Mouse (Mus musculus): ENCODE data around the gene Tecta. TPM values are rescaled to one million over a fixed set of nuclear protein-coding genes. Genes with fewer than 3 reads are reported as not detected.

Tecta gene
- 0.05 and 0.39 TPM in 2 replicates for polyA plus RNA-seq (2014; fragmentation: Nextera tagmentation; extraction: Ambion mirVana)

- H3K4me1 ChIP-seq (ENCODE audit: insufficient read depth): no peaks in the 10 kb centered on the region
- no peaks in the 10 kb centered on the region for H3K36me3 ChIP-seq (ENCODE audit: insufficient read depth)
- no peak within 1 kb of the TSS for H3K27ac ChIP-seq (ENCODE audit: low read depth)
- WGBS: 79% methylated on average over 6 of the region's 6 CpGs
- no peak within 1 kb of the TSS for H3K4me2 ChIP-seq
- no peak for TF ChIP-seq CTCF (IDR thresholded peaks at IDR 0.05; ENCODE audit: low read depth)
- H3K9ac ChIP-seq: no peak within 1 kb of the TSS
- no peak for ATAC-seq (ENCODE audit: insufficient read depth)
- DNase-seq: no peak
- no peaks in the 10 kb centered on the region for H3K9me3 ChIP-seq (ENCODE audit: low read depth, low read length)
- no peak within 1 kb of the TSS for H3K4me3 ChIP-seq (ENCODE audit: low read depth, low read length)
- H3K27me3 ChIP-seq (ENCODE audit: insufficient read depth, low read length): no peaks in the 10 kb centered on the region
These were observed at the start of gene Tecta for GRCm38 (mm10) chr9:42399829-42400228. TSS of gene Tecta (minus strand) at chr9:42399929.

DNA sequence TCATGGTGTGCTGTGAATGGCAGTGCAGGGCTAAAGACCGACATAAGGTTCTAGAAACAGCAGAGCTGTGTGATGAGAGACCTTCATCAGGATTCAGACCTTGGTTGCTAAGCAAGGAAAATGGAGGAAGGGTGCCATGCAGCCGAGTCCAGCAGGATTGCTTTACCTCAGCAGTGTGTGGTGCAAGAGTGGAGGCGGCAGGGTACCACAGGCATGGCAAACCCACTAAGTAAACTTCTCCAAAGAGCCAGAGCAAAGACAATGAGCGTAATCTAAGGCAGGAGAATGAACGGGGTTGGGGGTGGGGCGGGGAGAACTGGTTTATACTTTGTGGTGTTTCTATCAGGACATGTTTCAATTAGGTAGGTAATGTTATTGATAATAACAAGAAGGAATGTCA lies 49.3 kb upstream of the Tecta start:
- Histone ChIP-seq H3K27me3 (ENCODE audit: insufficient read depth, low read length) (no peaks in the 10 kb centered on the region), H3K36me3 (ENCODE audit: insufficient read depth) (peaks cover 37% of the 10 kb centered on the region), H3K4me3 (ENCODE audit: low read depth, low read length) (no peak overlapping the region), H3K4me1 (ENCODE audit: insufficient read depth) (no peaks in the 10 kb centered on the region), H3K27ac (ENCODE audit: low read depth) (no peak overlapping the region), H3K9ac (no peak overlapping the region), H3K4me2 (no peak overlapping the region), H3K9me3 (ENCODE audit: low read depth, low read length) (no peaks in the 10 kb centered on the region)
- 75% methylated on average over 6 of the region's 6 CpGs for WGBS
- TF ChIP-seq CTCF (IDR thresholded peaks at IDR 0.05; ENCODE audit: low read depth): no peak
- ATAC-seq (ENCODE audit: insufficient read depth): no peak
- DNase-seq: no peak

- Histone ChIP-seq H3K27me3 (ENCODE audit: insufficient read depth, low read length) (no peaks in the 10 kb centered on the region), H3K9ac (no peak overlapping the region), H3K4me1 (ENCODE audit: insufficient read depth) (no peaks in the 10 kb centered on the region), H3K4me3 (ENCODE audit: low read depth, low read length) (no peak overlapping the region), H3K4me2 (no peak overlapping the region), H3K9me3 (ENCODE audit: low read depth, low read length) (no peaks in the 10 kb centered on the region), H3K36me3 (ENCODE audit: insufficient read depth) (peaks cover 55% of the 10 kb centered on the region), H3K27ac (ENCODE audit: low read depth) (no peak overlapping the region)
- DNase-seq (no peak), ATAC-seq (ENCODE audit: insufficient read depth) (no peak)
- 86% methylated on average over 8 of the region's 8 CpGs for WGBS
- no peak for TF ChIP-seq CTCF (IDR thresholded peaks at IDR 0.05; ENCODE audit: low read depth)
These were observed 42.4 kb upstream of the Tecta start for GRCm38 (mm10) chr9:42442100-42442499.

GRCm38 (mm10) chr9:42441234-42441633 lies 41.5 kb upstream of the Tecta start:
- no peak overlapping the region for H3K4me2 ChIP-seq
- ATAC-seq (ENCODE audit: insufficient read depth) (no peak), DNase-seq (no peak)
- 96% methylated on average over 2 of the region's 2 CpGs for WGBS
- H3K27ac ChIP-seq (ENCODE audit: low read depth): no peak overlapping the region
- H3K9me3 ChIP-seq (ENCODE audit: low read depth, low read length): no peaks in the 10 kb centered on the region
- H3K27me3 ChIP-seq (ENCODE audit: insufficient read depth, low read length): no peaks in the 10 kb centered on the region
- no peak for TF ChIP-seq CTCF (IDR thresholded peaks at IDR 0.05; ENCODE audit: low read depth)
- H3K9ac ChIP-seq: no peak overlapping the region
- H3K4me1 ChIP-seq (ENCODE audit: insufficient read depth): no peaks in the 10 kb centered on the region
- H3K36me3 ChIP-seq (ENCODE audit: insufficient read depth): peaks cover 63% of the 10 kb centered on the region
- no peak overlapping the region for H3K4me3 ChIP-seq (ENCODE audit: low read depth, low read length)

GRCm38 (mm10) chr9:42439446-42439845 lies 39.7 kb upstream of the Tecta start:
- 62% methylated on average over 4 of the region's 4 CpGs for WGBS
- peaks cover 68% of the 10 kb centered on the region for H3K36me3 ChIP-seq (ENCODE audit: insufficient read depth)
- TF ChIP-seq CTCF (IDR thresholded peaks at IDR 0.05; ENCODE audit: low read depth): no peak

GRCm38 (mm10) chr9:42432155-42432554 lies 32.4 kb upstream of the Tecta start:
- Histone ChIP-seq H3K27ac (ENCODE audit: low read depth) (no peak overlapping the region), H3K4me3 (ENCODE audit: low read depth, low read length) (no peak overlapping the region), H3K9ac (no peak overlapping the region), H3K4me1 (ENCODE audit: insufficient read depth) (no peaks in the 10 kb centered on the region), H3K4me2 (no peak overlapping the region), H3K9me3 (ENCODE audit: low read depth, low read length) (no peaks in the 10 kb centered on the region), H3K27me3 (ENCODE audit: insufficient read depth, low read length) (no peaks in the 10 kb centered on the region), H3K36me3 (ENCODE audit: insufficient read depth) (peaks cover 47% of the 10 kb centered on the region)
- peak; percentile 44 for TF ChIP-seq CTCF (IDR thresholded peaks at IDR 0.05; ENCODE audit: low read depth)
- DNase-seq (no peak), ATAC-seq (ENCODE audit: insufficient read depth) (no peak)
- 86% methylated on average over 2 of the region's 2 CpGs for WGBS

More at GRCm38 (mm10) chr9:42439446-42439845, 39.7 kb upstream of the Tecta start:
- H3K27ac ChIP-seq (ENCODE audit: low read depth): no peak overlapping the region
- H3K4me2 ChIP-seq: no peak overlapping the region
- H3K4me1 ChIP-seq (ENCODE audit: insufficient read depth): no peaks in the 10 kb centered on the region
- ATAC-seq (ENCODE audit: insufficient read depth) (no peak), DNase-seq (no peak)
- no peaks in the 10 kb centered on the region for H3K9me3 ChIP-seq (ENCODE audit: low read depth, low read length)
- H3K4me3 ChIP-seq (ENCODE audit: low read depth, low read length): no peak overlapping the region
- H3K27me3 ChIP-seq (ENCODE audit: insufficient read depth, low read length): no peaks in the 10 kb centered on the region
- no peak overlapping the region for H3K9ac ChIP-seq

- Histone ChIP-seq H3K4me2 (no peak overlapping the region), H3K9me3 (ENCODE audit: low read depth, low read length) (no peaks in the 10 kb centered on the region), H3K36me3 (ENCODE audit: insufficient read depth) (peaks cover 43% of the 10 kb centered on the region), H3K27me3 (ENCODE audit: insufficient read depth, low read length) (no peaks in the 10 kb centered on the region), H3K9ac (no peak overlapping the region), H3K27ac (ENCODE audit: low read depth) (no peak overlapping the region), H3K4me1 (ENCODE audit: insufficient read depth) (no peaks in the 10 kb centered on the region), H3K4me3 (ENCODE audit: low read depth, low read length) (no peak overlapping the region)
- TF ChIP-seq CTCF (IDR thresholded peaks at IDR 0.05; ENCODE audit: low read depth): no peak
- ATAC-seq (ENCODE audit: insufficient read depth): no peak
- DNase-seq: no peak
- 89% methylated on average over 2 of the region's 2 CpGs for WGBS
These were observed 31.9 kb upstream of the Tecta start for GRCm38 (mm10) chr9:42431606-42432005.

All from lung, embryonic 14.5 days (tissue).